Mouse (Mus musculus): ENCODE measurements around the gene Synj1. TPM values are rescaled to one million over a fixed set of nuclear protein-coding genes. Genes with fewer than 3 reads are reported as not detected.

The Synj1 gene
- polyA plus RNA-seq, 1 experiment from 2014 or later = 127 TPM

DNA sequence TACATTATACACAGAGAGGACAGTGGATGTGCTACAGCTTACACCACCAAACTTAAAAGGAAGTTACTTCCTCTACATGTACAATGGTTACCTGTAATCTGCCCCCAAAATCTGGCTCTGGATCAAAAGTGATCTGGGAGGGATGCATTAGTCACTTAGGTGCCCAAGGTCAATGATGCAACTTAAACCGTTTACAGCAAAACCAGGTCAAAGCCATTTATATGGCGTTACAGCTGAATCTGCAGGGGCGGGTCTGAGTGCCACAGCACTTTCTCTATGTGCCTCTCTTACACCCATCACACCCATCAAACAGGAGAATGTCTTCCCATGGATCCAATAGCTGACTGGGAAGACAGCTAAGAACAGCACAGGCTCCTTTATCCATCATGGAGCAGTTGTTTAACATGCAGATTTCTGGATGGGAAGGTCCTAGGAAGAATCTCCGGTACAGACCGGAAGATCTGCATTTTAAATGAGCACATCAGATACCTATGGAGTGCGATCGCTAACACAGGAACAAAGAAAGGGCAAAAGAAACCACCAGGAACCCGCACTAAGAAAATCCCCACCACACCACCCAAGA lies 18.1 kb upstream of the Synj1 start:
- 93% methylated on average over 8 of the region's 8 CpGs for WGBS (ENCODE audit: missing documents)

DNA sequence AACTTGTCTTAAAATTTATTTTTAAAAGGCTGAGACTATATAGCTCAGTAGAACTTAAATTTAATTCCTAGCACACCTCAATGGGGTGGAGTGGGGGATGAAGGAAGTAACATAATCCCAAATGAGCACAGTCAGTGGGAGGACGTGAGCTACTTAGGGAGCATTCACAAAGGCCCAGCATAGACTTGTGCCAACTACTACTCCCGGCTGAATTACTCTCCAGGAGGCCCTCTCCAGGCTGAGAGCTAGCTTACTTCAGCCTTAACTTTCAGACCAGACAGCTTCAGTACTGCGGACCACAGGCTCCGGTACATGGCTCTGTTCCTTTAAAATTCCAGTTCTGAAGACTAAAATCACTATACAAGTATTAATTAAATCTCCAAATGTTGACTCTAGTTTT lies 15.2 kb upstream of the Synj1 start:
- H3K4me3 ChIP-seq (ENCODE audit: inconsistent target) = no peak overlapping the region
- peaks cover 74% of the 10 kb centered on the region for H3K36me3 ChIP-seq (ENCODE audit: inconsistent target)
- no peak overlapping the region for H3K27ac ChIP-seq
- peaks cover 29% of the 10 kb centered on the region; the same call in 1 of the 2 replicates for H3K79me2 ChIP-seq (ENCODE audit: inconsistent target)
- WGBS (ENCODE audit: missing documents) = 100% methylated on average over 2 of the region's 4 CpGs

More for the DNA sequence above, 18.1 kb upstream of the Synj1 start:
- Histone ChIP-seq H3K79me2 (ENCODE audit: inconsistent target) (peaks cover 29% of the 10 kb centered on the region; the same call in 1 of the 2 replicates), H3K4me3 (ENCODE audit: inconsistent target) (no peak overlapping the region), H3K36me3 (ENCODE audit: inconsistent target) (peaks cover 67% of the 10 kb centered on the region), H3K27ac (no peak overlapping the region)

DNA sequence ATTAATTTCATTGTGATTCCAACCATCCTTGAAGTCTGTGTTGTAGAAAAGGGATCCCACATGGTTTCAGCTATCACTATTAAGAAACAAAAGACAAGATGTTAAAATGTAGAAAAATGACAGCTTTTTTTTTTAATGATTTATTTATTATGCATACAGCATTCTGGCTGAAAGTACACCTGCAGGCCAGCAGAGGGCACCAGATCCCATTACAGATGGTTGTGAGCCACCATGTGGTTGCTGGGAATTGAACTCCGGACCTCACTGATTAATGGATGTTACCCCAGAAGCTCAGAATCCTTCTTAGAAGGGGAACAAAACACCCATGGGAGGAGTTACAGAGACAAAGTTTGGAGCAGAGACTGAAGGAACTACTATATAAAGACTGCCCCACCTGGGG lies 12.3 kb upstream of the Synj1 start:
- peaks cover 73% of the 10 kb centered on the region for H3K36me3 ChIP-seq (ENCODE audit: inconsistent target)
- WGBS (ENCODE audit: missing documents) = 85% methylated on average over 1 of the region's 1 CpGs
- H3K4me3 ChIP-seq (ENCODE audit: inconsistent target) = no peak overlapping the region
- peaks cover 7% of the 10 kb centered on the region; the same call in 1 of the 2 replicates for H3K79me2 ChIP-seq (ENCODE audit: inconsistent target)
- H3K27ac ChIP-seq = no peak overlapping the region

DNA sequence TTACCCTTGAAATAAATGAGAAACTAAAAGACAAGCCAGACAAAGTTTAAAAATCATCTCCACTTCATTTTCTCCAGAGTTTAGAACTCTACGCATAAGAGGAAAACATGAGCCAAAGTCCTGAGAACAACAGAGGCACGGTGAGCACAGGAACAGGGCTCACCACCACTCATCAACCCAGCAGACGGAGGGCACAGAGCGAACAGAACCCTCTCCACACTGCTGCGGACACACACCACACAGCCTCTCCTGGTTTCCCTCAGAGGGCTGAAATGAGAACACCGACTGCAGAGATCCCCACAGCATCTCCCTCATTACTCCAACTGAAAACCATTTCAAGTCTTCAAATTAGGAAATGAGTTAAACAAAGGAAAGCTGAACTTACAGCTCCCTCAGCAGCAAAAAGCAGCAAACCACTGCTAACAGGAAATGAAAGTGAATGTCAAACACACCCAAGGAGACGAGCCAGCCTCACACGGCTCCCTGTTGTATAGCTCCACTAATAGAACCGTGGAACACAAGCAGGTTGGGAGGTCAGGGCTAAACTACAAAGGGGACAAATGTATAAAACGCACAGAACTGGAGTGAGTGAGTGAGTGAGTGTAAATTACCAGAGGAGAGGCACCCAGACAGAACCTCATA lies 9.9 kb upstream of the Synj1 start:
- no peak overlapping the region for H3K4me3 ChIP-seq (ENCODE audit: inconsistent target)
- H3K36me3 ChIP-seq (ENCODE audit: inconsistent target) = peaks cover 70% of the 10 kb centered on the region
- WGBS (ENCODE audit: missing documents) = 59% methylated on average over 10 of the region's 10 CpGs
- H3K79me2 ChIP-seq (ENCODE audit: inconsistent target) = no peaks in the 10 kb centered on the region; the same call in 1 of the 2 replicates
- H3K27ac ChIP-seq = peak overlapping the region; percentile 43

DNA sequence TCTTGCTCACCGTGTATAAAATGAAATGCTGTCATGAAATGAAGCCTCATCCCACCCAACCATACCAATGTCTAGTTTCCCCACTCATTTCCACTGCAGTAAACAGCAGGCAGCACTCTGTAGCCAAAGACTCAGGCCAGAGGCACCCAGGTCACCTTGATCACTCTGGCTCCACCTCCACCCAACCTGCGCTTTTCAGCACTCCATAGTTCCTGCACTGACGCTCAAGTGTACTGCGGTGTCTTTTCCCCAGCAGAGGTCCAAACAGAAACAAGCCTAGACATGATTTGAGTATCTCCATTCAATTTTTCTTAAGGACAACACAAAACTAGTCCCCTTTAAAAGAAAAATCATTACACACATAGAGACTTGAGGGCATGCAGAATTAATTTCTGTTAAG lies 8.4 kb upstream of the Synj1 start:
- H3K79me2 ChIP-seq (ENCODE audit: inconsistent target) = no peaks in the 10 kb centered on the region; the same call in 1 of the 2 replicates
- H3K4me3 ChIP-seq (ENCODE audit: inconsistent target) = no peak overlapping the region
- H3K36me3 ChIP-seq (ENCODE audit: inconsistent target) = peaks cover 69% of the 10 kb centered on the region
- 96% methylated on average over 4 of the region's 4 CpGs for WGBS (ENCODE audit: missing documents)
- no peak overlapping the region for H3K27ac ChIP-seq

DNA sequence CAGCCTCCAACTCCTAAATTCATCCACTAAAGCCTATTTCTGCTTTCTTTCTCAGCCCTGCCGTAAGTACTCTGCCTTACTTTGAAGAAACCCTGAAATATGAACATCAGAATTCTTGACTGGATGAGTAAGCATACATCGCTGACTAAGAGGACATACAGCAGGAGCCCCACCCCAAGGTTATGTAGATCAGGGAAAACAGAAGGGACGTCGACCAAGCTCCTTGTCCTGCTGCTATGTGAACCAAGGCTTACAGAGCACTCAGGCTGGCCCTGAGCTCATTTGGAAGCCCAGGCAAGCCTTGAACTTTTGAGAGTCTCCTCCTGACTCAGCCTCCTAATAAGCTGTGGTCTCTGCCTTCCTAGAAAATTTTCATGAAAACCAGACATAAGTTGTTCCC lies 4.7 kb upstream of the Synj1 start:
- Histone ChIP-seq H3K4me3 (ENCODE audit: inconsistent target) (no peak overlapping the region), H3K79me2 (ENCODE audit: inconsistent target) (no peaks in the 10 kb centered on the region; the same call in 1 of the 2 replicates), H3K36me3 (ENCODE audit: inconsistent target) (peaks cover 47% of the 10 kb centered on the region), H3K27ac (no peak overlapping the region)
- 75% methylated on average over 4 of the region's 4 CpGs for WGBS (ENCODE audit: missing documents)

DNA sequence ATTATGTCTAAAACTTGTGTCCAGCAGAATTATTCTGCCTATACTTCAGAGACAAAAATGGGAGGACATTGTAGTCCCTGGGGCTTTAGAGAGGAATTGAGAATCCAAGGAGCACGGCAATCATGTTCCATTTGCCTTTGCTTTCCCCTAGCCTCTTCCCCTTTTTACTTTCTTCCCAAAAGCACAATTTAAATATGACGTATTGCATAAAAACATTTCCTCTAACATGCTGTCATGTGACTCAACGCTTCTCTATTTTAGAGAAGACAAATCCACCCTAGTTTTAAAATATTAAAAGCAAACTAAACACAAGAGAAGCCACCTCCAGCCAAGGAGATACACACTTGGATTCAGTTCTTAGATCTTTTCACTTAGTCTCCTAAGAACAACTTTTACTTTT lies 739 bp upstream of the Synj1 start:
- peaks cover 32% of the 10 kb centered on the region for H3K36me3 ChIP-seq (ENCODE audit: inconsistent target)
- H3K79me2 ChIP-seq (ENCODE audit: inconsistent target) = peaks cover 39% of the 10 kb centered on the region
- H3K4me3 ChIP-seq (ENCODE audit: inconsistent target) = peak overlapping the region; percentile 56
- H3K27ac ChIP-seq = peak overlapping the region; percentile 98
- 0% methylated on average over 3 of the region's 3 CpGs for WGBS (ENCODE audit: missing documents)

DNA sequence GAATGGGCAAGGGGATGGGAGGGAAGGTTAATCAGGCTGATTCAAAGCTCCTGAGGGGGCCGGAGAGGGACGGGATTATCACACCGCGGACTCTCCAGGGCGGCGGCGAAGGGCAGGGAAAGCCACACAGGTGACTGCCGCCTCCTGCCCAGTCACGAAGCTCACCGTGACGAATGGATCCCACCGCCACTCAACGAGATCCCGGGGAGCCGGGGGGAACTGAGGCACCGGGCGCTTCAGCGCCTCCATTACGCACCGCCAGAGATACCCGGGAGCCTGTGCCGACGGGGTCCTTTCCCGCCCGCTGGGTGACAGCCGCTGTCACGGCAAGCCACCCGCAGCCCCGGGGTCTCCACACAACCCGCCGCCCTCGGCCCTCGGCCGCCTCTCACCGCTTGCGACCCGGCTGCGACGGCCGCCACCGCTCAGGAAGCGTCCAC lies 507 bp downstream of the Synj1 start:
- peaks cover 22% of the 10 kb centered on the region for H3K36me3 ChIP-seq (ENCODE audit: inconsistent target)
- H3K79me2 ChIP-seq (ENCODE audit: inconsistent target) = peaks cover 51% of the 10 kb centered on the region
- WGBS (ENCODE audit: missing documents) = under 1% methylated on average over 37 of the region's 42 CpGs
- peak overlapping the region; percentile 86 for H3K27ac ChIP-seq
- H3K4me3 ChIP-seq (ENCODE audit: inconsistent target) = peak overlapping the region; percentile 94

DNA sequence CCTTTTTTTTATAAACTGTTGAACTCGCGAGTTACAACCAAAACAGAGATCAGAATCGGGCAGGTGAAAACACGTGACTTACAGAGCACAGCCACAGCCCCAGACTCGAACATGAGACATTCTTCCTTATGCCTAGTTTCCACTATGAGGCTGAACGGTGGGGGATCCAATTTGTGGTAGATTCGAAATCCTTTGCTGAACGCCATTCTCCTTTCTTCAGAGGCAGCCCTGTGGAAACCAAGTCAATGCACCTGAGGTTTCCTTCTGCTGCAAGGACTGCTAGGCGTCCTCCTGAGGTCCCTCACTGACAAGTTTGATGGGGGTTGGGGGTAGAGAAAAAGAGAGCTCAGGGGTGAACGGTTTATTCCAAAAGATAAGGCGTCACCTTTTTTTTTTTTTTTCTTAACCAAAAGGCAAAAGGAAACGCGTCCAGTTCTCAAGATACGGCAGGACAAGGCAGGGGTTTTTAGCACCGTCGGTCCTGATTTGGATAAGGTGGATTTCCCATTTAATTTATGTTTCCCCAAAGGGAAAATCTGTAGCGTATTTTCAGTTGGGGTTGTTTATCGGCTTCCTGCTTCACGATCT lies 1.1 kb downstream of the Synj1 start:
- peak overlapping the region; percentile 86 for H3K27ac ChIP-seq
- H3K4me3 ChIP-seq (ENCODE audit: inconsistent target) = peak overlapping the region; percentile 94
- peaks cover 57% of the 10 kb centered on the region for H3K79me2 ChIP-seq (ENCODE audit: inconsistent target)
- WGBS (ENCODE audit: missing documents) = 4% methylated on average over 19 of the region's 19 CpGs
- peaks cover 16% of the 10 kb centered on the region; the same call in 1 of the 2 replicates for H3K36me3 ChIP-seq (ENCODE audit: inconsistent target)

DNA sequence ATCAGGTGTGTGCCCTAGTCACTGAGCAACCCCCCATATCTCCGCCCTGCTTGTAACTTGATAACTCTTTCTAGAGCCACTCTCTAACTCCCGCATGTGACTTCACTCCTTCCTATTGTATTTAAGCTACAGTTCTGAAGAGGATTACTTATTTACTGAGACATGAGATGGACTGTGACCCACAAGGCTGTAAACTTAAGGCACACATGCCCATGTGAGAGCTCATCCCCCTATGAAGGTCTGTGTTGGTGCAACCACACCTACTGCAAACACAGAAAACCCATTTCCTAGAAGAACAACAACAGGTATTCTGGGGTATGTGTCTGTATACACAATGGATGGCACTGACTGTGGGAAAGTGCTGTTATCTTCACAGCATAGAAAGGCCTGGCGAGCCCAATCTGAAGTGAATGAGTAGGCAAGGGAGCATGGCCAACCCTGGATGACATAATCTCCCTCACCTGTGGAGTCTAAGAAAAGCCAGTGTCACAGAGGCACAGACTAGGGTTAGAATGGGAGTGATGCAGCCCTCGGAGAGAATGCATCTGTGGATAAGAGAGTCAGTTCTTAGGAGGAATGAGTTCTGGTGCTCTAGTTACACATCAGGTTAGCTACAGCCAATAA lies 6.1 kb downstream of the Synj1 start:
- WGBS (ENCODE audit: missing documents) = 95% methylated on average over 4 of the region's 4 CpGs
- H3K27ac ChIP-seq = no peak overlapping the region
- H3K36me3 ChIP-seq (ENCODE audit: inconsistent target) = peaks cover 12% of the 10 kb centered on the region; the same call in 1 of the 2 replicates
- H3K79me2 ChIP-seq (ENCODE audit: inconsistent target) = peaks cover 86% of the 10 kb centered on the region
- no peak overlapping the region for H3K4me3 ChIP-seq (ENCODE audit: inconsistent target)

DNA sequence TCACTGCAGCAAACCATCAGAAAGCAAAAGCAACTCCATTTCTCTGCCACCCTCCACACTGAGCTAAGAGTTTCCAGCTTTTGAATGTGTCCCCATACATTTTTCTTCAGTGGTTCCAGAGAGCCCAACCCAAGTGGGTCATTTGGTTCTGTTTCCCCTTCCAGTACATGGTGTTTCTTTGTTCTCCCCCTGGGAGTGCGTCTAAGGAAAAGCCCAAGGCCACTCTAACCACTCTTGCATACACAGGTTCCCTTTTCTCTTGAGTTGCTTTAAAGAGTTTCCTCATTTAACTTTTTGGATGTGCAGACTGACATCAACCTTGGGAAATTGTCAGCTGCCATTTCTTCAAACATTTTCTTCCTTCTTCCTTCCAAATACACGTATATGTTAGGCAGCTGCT lies 10.0 kb downstream of the Synj1 start:
- peak overlapping the region; percentile 59 for H3K27ac ChIP-seq
- 0 out of 2 replicates have a peak, but pooled peaks cover 5% of the 10 kb centered on the region for H3K36me3 ChIP-seq (ENCODE audit: inconsistent target)
- peaks cover 86% of the 10 kb centered on the region for H3K79me2 ChIP-seq (ENCODE audit: inconsistent target)
- 4% methylated on average over 2 of the region's 2 CpGs for WGBS (ENCODE audit: missing documents)
- H3K4me3 ChIP-seq (ENCODE audit: inconsistent target) = no peak overlapping the region

DNA sequence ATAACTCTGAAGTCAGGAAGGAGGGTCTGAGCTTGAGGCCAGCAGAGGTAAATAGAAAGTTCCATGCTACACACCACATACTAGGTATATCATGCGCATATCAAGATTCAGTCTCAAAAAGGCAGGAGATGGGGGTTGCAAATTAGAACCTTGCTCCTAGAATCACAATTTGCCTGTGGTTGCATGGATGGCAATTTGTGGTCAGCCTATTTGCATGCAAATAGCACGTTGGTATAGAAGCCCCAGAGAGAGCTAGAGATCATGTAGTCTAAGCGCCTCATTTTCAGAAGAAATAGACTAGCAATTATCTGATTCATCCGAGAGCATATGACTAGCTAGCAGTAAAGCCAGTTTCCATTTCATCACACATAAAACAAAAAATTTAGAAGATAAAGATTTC lies 11.3 kb downstream of the Synj1 start:
- Histone ChIP-seq H3K36me3 (ENCODE audit: inconsistent target) (0 out of 2 replicates have a peak, but pooled peaks cover 5% of the 10 kb centered on the region), H3K79me2 (ENCODE audit: inconsistent target) (peaks cover 83% of the 10 kb centered on the region), H3K4me3 (ENCODE audit: inconsistent target) (no peak overlapping the region), H3K27ac (no peak overlapping the region)
- 79% methylated on average over 4 of the region's 4 CpGs for WGBS (ENCODE audit: missing documents)

DNA sequence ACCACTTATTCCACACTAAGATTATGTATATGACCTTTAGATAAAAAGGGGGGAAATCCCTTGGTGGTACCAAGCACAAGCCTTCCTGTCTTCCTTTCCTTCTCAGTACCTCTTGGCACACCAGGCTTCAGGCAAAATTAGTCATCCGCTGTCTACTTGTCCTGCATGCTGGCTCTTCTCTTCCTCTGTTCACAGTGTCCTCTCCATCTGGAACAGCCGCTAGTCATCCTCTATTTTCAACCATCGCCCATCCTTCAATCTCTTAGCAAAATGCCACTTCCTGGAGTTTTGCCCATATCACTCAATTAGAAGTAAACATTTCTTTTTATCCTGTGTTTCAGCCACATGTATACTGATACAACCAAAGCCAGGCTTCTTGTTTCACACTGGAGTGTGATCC lies 13.3 kb downstream of the Synj1 start:
- Histone ChIP-seq H3K4me3 (ENCODE audit: inconsistent target) (no peak overlapping the region), H3K27ac (no peak overlapping the region), H3K79me2 (ENCODE audit: inconsistent target) (peaks cover 83% of the 10 kb centered on the region), H3K36me3 (ENCODE audit: inconsistent target) (peaks cover 7% of the 10 kb centered on the region)
- WGBS (ENCODE audit: missing documents) = 97% methylated on average over 3 of the region's 3 CpGs

DNA sequence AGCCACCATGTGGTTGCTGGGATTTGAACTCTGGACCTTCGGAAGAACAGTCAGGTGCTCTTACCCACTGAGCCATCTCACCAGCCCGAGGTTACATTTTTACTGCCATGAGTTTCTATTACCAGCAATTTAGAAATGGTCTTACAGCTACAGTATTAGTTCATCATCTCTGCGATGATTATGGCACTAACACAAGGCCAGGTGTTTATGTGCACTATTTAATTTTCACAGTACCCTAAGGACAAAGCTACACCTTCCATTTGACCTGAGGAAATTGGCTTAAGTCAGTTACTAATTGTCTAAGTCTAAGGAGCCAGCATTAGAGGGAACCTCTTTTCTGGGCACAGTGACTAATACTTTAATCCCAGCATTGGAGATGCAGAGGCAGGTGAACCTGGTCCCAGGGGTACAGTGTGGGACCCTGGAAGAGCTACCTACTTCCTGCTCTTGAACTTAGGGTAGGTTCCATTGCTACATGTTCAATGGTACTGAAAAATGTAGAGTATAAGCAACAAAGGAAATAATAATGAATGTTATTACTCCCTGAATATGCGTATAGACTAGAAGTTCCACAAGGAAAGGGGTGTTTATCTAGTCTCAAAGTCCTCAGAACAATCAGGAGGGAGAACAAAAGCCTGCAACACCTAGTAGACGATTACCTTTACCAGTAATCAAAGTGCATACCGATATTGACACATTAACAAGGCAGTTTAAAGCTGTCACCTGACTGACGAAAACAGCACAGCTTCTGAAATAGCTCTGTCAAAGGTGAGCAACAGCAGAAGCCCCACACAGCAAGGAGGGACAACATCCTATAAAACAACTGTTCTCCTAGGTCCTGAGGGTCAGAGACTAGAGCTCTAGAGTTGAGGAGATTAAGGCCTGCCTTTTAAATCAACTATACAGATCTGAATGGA lies 14.5 kb downstream of the Synj1 start:
- WGBS (ENCODE audit: missing documents) = 98% methylated on average over 7 of the region's 7 CpGs
- Histone ChIP-seq H3K27ac (no peak overlapping the region), H3K4me3 (ENCODE audit: inconsistent target) (no peak overlapping the region), H3K36me3 (ENCODE audit: inconsistent target) (peaks cover 19% of the 10 kb centered on the region), H3K79me2 (ENCODE audit: inconsistent target) (peaks cover 92% of the 10 kb centered on the region)
